Mouse (Mus musculus): ENCODE data around the gene Foxp4.

Gene Foxp4

DNA sequence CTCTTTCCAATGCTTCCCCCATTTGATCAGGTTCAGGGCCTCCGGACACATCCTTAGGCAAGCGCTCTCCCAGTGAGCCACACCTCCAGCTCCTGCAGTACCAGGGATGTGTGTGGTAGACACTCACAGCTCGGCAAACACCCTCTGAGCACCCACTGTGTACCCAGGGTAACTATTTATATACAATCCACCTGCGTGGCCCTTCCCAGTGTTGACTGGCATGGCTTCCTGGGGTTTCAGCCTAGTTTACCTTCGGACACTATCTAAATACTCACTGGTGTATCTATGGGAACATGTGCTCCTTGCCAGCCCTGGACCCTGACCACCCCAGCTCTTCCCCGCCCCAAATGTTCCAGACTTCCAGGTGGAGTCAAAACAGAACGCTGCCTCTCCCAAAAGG is 34.7 kb downstream of the Foxp4 start:
- no peak for DNase-seq (ENCODE audit: low spot score)

DNA sequence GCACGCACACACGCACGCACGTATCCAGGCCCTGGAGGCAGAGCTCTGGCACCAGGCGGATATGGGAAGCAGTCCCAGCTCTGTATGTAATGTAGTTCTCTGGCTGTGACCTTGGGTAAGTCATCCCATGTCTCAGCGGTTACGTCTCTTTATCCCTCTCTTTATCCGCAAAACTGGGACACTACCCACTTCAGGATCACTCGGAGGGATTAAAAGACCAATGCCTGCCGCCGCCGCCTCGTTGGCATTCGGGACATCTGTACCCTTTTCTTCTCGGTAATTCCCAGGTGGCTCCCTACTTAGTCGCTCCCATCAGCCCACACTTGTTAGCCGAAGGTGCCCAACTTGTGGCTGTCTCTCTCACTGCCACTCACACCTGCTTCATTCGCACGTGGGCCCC is 35.2 kb downstream of the Foxp4 start:
- no peak for DNase-seq (ENCODE audit: low spot score)

DNA sequence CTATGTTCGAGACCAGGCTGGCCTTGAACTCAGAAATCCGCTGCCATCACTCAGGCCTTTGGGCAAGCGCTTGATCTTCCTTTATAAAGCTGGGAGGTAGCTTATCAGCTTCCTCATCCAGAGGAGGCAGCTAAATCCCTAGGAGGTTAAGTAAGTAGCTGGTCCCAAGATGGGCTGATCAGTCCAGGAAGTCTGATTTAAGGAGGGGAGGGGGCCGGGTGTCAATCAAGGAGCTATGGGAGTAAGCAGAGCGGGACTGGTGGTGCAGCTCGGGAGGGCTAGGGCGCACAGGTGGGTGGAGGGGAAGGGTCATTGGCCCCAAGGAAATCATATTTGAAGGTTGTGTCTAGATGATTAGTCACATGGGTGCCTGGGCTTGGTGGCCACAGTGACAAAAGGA is 35.8 kb downstream of the Foxp4 start:
- no peak for DNase-seq (ENCODE audit: low spot score)

DNA sequence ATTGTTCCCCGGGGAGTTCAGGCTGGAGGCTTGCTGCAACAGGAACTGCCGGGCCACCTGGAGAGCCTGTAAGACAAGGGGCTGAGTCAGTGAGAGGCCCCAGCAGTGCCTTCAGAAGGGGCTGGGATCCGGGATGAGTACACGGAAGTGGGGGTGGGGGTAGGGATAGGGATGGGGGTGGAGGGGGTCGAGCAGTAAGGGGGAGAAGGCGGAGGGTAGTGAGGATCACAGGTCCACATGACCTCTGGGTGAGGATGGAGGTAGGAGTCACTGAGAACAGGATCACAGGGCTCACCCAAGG is 36.3 kb downstream of the Foxp4 start:
- DNase-seq (ENCODE audit: low spot score): no peak

DNA sequence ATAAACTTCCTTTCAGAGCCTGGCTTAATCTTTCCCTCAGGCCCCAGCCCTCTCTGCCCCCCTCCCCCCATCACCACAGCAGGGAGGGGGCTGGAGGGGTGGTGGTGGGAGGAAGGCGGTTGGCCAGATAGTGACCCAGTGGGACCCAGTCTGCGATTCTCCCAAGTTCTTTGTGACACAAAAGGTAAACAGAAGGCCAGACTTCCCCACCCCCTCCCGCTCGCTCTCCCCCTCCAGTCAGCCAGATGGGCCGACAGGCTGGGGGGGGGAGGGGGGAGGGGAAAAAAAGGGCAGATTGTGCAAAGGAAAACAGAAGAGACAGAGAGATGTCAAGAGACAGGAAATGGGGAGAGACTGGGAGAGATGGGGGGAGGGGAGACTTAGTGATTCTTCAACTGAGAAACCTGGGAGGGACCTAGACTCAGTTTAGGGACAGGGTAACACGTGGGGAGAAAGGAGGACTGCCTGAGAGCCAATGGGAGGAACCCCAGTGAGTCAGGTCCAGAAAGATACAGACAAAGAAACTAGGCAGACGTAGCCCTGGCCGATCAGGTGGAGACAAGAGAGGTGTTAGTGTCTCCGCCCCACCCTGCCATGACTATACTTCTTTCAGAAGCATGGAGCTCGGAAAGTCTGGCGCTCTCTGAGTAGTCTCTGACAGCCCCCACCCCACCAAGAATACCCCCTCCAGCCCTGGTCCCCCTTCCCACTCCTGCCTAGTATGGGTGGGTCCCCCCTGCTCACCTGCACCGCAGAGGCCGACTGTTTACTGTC is 36.9 kb downstream of the Foxp4 start:
- DNase-seq (ENCODE audit: low spot score): no peak

DNA sequence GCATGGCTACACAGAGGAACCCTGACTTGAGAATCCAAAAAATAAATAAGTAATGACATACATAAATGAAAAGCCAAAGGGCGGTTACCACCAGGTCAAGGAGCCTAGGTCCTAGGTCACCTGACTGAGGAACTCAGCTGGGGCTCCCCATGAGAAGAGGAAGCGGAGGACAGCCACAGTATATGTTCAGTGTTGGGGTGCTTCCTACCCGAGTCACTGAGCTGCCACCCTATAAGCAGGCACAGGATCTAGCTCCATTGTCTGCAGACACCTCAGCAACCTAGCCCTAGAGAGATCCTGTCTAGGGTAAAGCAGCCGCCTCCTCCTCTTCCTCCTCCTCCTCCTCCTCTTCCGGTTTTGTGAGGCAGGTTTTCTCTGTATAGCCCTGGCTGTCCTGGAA is 41.3 kb downstream of the Foxp4 start:
- no peak for DNase-seq (ENCODE audit: low spot score)

DNA sequence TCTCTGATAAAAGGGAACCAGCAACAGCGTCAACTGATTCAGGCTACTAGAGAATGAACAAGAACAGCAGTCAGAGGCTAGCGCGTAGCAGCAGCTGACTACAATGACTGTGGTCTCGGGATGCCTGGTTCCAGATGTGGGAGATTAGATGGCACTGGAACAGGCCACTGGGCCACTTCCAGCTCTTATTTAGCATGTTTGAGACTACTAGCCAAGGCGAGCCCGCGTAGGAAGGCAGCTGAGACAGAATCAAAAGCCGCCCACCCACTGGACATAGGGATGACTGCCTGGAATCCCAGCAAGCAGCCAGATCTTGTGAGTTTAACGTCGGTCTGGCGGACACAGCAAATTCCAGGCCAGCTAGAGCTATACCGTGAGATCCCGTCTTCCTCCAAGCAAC is 43.1 kb downstream of the Foxp4 start:
- DNase-seq (ENCODE audit: low spot score): no peak

DNA sequence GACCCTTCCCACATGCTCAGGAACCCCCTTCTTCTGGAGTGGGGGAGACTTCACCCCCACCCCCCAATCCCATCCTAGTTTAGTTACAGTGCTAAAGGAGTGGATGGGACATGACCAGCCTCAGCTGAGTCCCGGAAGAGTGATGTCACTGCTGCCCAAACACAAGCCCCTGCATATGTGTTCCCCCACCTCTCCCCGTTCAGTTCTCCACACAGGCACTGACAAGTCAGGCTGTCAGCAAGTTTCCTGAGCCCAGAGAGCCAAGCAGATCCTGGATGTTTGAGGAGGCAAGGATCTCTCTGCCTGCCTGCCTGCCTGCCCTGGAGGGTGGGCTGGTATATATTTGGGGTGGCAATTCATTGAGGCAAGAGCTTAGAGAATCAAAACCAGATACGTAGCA is 45.2 kb downstream of the Foxp4 start:
- no peak for DNase-seq (ENCODE audit: low spot score)

DNA sequence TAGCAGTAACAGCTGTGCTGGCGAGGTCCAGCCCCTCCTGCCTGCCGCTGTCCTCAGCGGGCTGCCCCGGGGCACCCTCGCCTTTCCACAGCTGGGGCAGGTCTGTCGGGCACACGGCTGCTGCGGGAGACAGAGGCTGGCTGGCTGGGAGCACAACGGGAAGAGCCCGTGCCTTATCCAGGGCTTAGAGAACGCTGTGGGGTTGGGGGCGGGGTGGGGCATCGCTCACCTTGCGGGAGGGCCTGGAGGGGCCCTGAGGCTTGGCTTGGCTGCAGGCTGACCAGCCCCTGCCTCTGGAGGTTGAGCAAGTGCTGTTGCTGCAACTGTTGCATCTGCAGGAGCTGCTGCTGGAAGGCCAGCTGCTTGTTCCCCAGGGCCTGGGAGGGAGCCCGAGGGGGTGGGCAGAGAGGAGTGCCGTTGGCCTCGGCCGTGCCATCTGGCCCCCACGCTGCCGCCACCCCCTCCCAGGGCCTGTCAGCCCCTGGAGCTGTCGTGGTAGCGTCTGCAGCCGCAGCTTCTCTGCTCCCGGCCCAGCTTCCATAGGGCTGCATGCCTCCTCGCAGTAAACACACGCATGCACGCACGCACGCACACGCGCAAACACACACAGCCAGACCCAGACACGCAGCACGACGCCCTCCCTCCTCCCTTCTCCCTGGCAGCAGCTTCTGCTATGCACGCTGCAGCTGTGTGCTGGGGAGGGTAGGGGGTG is 45.9 kb downstream of the Foxp4 start:
- DNase-seq (ENCODE audit: low spot score): no peak

DNA sequence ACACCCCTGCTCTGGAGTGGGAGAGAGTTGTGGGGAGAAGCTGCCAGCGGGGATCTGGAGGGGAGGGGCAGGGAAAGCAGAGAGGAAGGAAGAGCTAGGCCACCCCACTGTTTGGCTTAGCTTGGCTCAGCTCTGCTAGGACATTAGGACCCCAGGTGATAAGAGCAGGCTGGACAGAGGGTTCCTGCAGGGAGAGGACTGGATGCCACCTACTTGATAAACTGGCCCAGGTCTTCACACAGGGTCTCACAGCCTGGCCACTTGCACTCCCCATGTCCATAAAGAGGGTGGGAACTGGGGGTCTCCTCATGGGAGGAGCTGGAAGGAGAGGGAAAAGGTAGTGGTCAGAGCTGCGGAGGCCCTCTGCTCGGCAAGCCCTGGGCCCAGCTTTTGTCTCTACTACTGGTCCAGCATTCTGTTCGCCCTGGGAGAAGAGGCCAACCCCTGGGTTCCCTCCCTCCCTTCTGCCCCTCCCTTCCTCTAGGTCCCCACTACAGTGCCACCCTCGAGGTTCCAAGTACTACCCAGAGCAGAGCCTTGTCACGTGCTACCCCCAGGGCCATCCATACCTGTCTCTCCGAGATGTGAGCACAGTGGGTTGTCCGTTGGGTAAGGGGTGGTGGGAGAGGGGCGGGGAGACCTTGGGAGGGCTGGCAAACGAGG is 46.6 kb downstream of the Foxp4 start:
- DNase-seq (ENCODE audit: low spot score): no peak

DNA sequence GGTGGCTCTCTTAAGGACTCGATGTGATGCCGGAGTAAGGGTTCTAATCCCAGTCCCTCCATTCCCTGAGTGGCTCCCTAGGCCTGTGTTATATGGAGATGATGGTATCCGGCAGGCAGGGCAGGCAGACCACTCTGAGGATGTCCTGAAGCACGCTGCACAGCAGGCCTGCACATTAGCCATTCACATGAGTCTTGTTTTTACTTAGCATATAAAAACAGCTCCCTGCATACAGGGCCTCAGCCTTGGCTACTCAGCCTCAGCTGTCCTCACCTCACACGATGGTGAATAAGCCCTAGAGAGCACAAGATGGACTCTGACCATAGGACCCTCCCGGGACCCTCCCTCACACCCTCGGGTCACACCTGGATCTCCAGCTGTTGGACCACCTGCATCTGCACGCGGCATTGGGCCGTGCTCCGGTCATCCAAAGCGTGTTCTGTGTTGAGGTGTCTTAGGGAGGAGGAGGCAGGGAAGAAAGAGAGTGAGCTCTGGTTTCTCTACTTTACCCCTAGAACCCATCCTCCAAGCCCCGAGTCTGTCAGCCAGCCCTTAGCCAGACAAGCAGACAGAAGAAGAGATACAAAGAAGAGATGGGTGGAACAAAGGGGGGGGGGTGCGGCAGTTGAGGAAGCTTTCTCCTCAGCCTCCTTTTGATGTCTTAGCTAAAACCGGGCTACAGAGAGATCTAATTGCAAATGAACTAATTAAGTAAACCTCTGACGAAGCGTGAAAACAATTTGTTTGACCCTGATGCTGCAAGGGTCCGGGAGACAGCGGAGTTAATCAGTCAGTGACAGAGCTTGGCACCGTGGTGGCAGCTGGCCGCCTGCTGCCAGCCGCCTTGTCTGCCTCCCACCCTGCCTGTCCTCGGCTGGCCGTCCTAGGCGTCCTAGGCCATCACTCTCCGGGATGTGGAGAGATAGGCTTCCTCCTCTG is 47.4 kb downstream of the Foxp4 start:
- no peak for DNase-seq (ENCODE audit: low spot score)

DNA sequence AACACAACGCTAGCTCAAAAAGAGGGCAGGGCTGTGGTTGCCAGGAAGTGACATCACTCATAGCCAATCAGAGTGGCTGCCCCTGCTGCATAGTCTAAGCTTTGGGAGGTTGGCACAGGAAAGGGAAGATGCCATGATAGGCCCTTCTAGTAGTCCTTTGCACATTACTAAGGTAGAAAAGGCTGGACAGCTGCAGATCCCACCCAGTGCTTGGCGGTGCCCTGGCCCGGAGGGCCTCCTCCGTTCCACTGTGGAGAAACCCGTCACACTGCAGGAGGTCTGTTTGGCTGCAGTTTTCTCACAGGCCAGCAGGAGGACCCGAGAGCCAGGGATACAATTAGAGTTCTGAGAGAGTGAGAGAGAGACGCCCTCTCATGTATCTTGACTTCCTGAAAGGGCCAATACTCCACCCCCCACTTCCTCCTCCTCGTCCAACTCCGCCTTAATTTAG is 51.1 kb downstream of the Foxp4 start:
- peak; percentile 79 for DNase-seq (ENCODE audit: low spot score)

DNA sequence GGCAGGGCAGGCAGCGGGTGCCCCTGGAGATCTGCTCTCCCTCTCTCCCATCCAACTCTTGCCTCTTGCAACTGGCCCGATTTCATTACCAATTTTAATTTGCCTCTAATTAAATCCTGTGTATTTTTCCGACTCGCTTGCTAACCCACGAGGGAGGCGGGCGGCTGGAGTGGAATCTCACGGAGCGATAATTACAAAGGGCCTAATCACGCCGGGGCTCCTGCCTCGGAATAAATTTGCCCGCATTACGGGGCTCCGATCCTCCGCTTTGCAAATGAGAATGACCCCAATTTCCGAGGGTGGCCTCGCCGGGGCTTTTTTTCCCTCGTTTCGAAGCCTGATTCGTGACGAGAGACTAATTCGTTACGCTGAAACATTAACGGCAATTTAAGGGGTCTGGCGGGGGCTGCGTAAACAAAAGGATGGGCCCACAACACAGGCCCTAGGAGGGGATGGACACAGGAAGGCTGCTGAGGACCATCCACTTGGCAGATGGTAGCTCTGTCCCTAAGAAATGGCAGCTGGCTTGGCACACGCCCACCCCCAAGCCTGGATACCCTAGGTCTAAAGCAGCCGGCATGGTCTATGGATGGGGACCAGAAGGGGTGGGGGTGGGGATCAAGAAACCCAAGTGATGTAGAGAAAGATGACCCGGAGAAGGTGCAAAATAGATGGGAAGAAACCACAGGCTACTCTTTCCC is 52.0 kb downstream of the Foxp4 start:
- DNase-seq (ENCODE audit: low spot score): no peak

DNA sequence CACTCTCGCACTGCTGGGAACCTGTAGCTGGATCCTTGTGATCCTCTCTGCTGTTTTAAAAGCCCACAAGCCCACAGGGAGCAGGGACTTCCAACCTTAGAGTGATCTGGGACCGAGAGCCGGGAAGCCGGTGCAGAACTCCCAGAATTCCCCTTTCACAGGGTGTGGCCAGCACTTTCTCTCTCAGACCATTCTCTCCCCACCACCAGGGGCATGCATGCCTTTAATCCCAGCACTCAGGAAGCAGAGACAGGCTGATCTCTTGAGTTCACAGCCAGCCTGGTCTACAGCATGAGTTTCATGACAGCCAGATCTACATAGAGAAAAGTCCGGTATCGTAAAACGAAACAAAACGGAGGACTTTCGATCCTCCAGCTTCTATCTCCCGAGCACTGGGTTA is 54.6 kb downstream of the Foxp4 start:
- DNase-seq (ENCODE audit: low spot score): no peak

DNA sequence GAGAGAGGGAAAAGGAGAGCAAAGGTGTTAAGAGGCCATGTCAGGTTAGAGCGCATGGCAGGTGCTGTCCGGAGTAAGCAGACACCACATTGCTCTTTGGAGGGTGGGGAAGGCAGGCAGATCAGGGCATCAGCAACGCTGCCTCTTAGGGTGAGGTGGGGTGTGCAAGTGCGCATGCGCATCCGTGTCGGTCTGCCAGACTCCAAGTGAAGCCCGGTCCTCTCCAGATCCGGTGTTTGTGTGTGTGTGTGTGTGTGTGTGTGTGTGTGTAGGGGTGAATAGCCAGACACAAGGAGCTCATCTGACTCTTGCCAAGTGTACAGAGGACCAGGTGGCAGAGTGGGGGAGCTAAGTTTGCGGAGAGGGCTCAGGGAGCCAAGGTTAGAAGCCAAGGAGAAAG is 58.4 kb downstream of the Foxp4 start:
- no peak for DNase-seq (ENCODE audit: low spot score)

DNA sequence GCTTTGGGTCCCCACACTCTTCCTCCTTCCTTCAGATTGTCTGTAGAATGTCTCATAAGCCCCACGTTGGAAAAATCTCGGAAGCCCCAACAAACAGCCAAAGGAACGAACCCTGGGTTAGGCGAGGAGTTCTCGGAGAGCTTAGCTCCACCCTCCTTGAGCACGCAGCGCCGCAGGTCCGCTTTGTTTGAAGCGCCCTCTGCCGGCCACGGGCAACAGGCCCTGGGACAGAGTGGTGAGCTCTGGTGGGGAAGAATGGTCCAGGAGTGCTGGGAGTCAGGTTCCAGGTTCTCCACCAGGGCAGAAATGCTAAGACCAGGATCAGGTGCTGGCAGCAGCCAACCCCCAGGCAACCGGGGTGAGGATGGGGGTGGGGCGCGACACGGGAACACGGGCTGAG is 59.9 kb downstream of the Foxp4 start:
- DNase-seq (ENCODE audit: low spot score): peak; percentile 91

DNA sequence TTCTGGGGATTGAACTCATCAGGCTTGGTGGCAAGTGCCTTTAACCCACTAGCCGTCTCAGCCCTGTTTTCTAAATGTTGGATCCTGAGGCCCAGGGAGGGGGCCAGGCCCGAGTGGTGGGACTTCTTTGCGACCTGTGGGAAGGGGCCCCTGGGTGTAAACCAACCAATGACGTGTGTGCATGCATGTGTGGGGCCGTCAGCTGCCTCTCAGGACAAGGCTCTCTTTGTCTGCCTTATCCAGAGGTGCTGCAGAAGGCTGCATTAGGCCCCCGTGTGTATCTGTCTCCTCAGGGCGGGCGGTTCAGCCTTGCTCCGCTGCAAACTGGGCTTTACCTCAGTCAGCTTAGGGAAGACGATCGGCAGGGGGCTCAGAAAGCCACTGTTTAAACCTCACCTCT is 61.0 kb downstream of the Foxp4 start:
- DNase-seq (ENCODE audit: low spot score): no peak

DNA sequence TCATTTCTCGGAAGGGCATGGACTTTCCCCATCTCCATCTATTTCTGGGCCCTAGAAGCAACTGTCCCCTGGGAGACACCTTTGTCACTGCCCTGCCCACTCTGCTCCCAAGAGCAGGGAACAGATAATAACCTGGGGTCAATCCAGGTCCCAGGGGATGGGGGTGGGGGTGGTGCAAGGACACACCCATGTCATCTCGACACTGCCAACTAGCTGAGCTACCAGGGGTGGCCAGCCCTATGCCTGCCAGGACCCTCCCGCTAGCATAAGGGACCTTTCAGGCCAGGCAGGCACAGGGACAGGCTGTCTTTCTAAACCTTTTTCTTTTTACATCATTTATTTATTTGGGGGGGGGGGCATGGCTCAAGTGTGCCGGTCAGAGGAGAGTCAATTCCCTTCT is 61.4 kb downstream of the Foxp4 start:
- no peak for DNase-seq (ENCODE audit: low spot score)

DNA sequence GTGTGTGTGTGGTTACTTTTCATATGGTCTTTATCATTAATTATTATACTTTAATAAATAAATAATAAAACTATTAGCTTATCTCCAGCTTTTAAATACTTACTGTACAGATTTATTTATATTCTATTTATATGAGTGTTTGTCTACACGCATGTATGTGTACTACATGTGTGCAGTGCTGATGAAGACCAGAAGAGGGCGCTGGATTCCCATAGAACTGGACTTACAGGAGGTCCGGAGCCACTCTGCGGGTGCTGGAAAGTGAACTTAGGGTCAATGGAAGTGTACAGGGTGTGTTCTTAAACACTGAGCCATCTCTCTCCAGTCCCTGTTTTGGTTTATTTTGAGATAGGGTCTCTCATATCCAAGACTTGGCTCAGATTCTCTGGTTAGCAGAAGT is 68.9 kb downstream of the Foxp4 start:
- no peak for DNase-seq (ENCODE audit: low spot score)

DNA sequence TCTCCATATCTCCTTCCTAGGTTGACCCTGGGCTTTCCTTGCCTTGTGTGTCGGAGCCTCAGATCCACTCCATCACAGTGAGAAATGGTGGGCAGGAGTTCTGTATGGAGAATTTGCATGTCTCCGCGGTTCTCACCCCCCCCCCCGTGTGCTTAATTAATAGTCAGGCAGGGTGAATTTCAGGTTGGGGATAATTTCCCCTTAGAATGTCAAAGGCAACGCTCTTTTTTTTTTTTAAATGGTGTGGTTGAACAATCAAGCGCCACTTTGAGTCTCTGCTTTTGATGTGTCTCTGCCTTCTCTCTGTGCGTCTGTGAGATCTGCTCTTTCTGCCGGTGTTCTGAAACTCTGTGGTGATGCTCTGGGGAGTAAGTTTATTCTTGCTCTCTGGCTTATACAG is 69.5 kb downstream of the Foxp4 start:
- no peak for DNase-seq (ENCODE audit: low spot score)

DNA sequence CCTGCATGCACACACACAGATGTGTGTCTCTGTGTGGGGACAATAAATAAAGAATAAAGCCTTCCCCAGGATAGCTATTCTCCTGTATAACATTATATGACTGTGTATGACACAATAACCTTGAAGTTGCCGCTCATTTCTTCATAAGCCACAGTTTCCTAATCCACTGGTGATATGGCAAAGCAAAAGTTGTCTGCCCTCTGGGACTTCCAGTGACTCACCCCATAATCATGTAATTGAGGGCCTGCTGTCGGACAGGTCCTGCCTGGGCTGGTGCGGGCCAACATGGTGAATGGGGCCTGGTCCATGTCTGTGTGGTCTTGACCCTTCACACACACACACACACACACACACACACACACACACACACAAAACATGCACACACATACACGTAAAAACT is 70.7 kb downstream of the Foxp4 start:
- DNase-seq (ENCODE audit: low spot score): no peak

DNA sequence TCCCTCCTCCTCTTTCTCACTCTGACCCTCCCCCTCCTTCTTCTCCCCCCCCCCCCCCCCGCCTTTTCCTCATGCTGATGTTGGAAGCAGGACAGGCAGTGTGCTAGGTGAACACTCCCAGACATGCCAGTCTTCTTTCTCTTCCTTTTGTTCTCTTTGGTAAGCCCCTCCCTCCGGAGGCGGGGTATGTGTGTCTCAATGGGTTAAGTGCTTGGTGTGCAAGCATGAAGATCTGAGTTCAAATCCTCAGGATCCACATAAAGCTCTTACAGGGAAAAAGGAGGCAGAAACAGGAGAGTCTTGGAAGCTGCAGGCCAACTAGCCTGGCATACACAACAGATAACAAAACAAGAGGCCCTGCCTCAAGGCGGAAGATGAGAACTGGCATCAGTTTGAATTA is 71.1 kb downstream of the Foxp4 start:
- DNase-seq (ENCODE audit: low spot score): no peak
